Mouse (Mus musculus) kidney, adult 2 months (tissue): Measurements from ENCODE around the gene Top1. TPM values are rescaled to one million over a fixed set of nuclear protein-coding genes. Genes with fewer than 3 reads are reported as not detected.

Source experiments
- DNase-seq: peaks from one replicate; pipeline ENCODE4 v3.0.0; 2021
- H3K27ac ChIP-seq: fragments of 200-500 bp; 2 replicates; pipeline ENCODE4 v1.5.1; 2012; ENCODE audit warnings: low read depth, low read length, control low read depth, inconsistent platforms; ENCODE audit not compliant: insufficient read depth
- H3K27me3 ChIP-seq: fragments of 200-500 bp; replicated peaks from 2 replicates; pipeline ENCODE4 v1.6.1; 2012; ENCODE audit warnings: mild to moderate bottlenecking, moderate library complexity, low read length, inconsistent platforms; ENCODE audit not compliant: control insufficient read depth, insufficient read depth
- H3K36me3 ChIP-seq: fragments of 200-500 bp; 2 replicates; pipeline ENCODE4 v1.6.1; 2012; ENCODE audit warnings: mild to moderate bottlenecking, moderate library complexity, low read length, inconsistent platforms; ENCODE audit not compliant: control insufficient read depth, insufficient read depth
- H3K4me1 ChIP-seq: fragments of 200-500 bp; 2 replicates; pipeline ENCODE4 v1.6.1; 2011; ENCODE audit warnings: low read length; ENCODE audit not compliant: control insufficient read depth, insufficient read depth
- H3K4me3 ChIP-seq: fragments of 200-500 bp; 2 replicates; pipeline ENCODE4 v1.5.1; 2011; ENCODE audit warnings: mild to moderate bottlenecking, low read depth, low read length, control low read depth; ENCODE audit not compliant: insufficient read depth
- CTCF ChIP-seq: fragments of 200-500 bp; conservative IDR thresholded peaks from 2 replicates; pipeline ENCODE4 v1.5.1; 2011; ENCODE audit warnings: low read depth, mild to moderate bottlenecking, control low read depth, low read length, moderate library complexity, mixed read lengths; ENCODE audit not compliant: insufficient read depth, insufficient read length
- POLR2A ChIP-seq: fragments of 200-500 bp; IDR thresholded peaks from one replicate; pipeline ENCODE4 v1.6.1; 2011; ENCODE audit warnings: low read depth, low read length, control low read depth
- WGBS: fragments of 180-500 bp; shearing (Covaris S2); methylation state at CpG from one replicate; pipeline ENCODE4 v1.1.7; 2018; 5-methylcytosine and 5-hydroxymethylcytosine counted together
- polyA plus RNA-seq: library from polyadenylated mRNA; depleted of rRNA; stranded (reverse); fragments of >200 nt; gene quantifications from 2 replicates; pipeline ENCODE4 v1.2.3, GENCODE M21; 2012; rRNA removed

Gene Top1
- polyA plus RNA-seq = 7.0 and 9.2 TPM in 2 replicates

DNA sequence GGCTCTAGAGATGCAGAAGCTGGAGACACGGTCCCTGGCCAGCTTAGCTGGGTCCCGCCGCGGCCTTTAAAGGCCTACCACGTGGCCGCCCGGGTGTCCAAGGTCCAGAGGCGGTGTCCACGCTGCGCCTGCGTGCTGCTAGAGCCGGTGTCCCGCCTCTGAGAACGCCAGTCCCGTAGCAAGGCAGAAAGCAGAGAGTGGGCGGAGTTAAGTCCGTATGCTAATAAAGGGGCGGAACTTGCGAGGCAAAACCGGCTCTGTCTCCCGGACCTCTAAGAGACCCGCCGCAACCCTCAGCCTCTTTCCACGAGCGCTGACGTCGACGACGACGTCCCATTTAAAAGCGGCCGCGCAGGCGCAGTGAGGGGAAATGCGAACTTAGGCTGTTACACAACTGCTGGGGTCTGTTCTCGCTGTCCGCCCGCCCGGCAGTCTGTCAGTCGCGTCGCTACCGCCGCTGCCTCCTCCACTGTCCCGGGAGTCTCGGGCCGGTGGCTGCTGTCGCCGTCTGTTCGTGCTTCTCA lies at the start of gene Top1:
Top1 (plus strand) TSS at position 275 of the 524 bp plus-strand sequence.
- Histone ChIP-seq H3K27me3 (no peaks in the 10 kb centered on the region), H3K4me3 (peak within 1 kb of the TSS; percentile 67), H3K27ac (peak within 1 kb of the TSS; percentile 97), H3K36me3 (no peaks in the 10 kb centered on the region), H3K4me1 (peaks cover 8% of the 10 kb centered on the region; the same call in 1 of the 2 replicates)
- WGBS = under 1% methylated on average over 50 of the region's 50 CpGs
- TF ChIP-seq CTCF (no peak), POLR2A (peak; percentile 97)
- DNase-seq = peak; percentile 100

DNA sequence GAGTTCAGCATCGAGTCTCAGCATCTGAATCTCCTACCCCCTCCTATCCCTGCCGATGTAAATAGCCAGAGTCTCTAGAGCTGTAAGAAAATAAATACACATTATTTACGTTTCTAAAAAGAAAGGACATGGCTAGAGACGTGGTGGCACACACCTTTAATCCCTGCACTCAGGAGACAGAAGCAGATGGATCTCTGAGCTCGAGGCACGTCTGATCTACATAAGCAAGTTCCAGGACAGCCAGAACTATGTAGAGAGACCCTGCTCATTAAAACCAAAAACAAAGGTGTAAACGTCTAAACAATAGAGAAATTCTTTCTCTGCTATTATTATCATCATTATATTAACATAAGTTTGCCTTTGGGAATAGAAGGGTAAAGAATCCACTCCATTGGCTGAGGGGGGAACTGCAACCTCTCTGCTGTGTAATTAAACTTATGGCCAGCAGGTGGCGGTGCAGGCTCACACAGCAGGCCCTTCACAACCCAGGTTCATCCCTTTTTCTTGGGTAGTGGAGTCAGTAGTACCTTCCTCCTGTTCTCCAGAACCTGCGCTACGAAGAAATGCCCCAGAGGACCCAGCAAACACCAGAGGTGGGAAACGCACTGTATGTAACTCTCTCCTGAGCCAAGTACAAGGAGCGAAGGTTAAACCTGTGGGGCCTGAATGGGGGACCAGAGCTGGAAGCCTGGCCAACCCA lies 48.0 kb upstream of the Top1 start:
- peak; percentile 69 for DNase-seq
- 30% methylated on average over 12 of the region's 12 CpGs for WGBS

DNA sequence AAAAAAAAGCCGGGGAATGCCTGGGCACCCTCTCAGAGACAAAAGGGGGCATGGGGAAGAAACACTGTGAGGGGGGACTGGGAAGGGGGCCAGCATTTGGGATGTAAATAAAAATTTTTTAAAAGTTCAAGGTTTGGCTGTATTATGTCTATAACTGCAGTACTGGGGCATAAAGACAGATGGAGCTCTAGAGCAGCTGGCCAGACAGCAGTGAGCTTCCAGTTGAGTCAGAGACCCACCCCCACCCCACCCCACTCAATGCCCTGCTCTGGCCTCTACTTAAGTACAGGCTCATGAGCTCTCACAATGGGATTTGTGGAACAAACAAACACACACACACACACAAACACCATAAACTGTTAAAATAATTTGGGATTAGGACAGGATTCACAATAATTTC lies 43.9 kb upstream of the Top1 start:
- peak; percentile 66 for TF ChIP-seq CTCF
- no peak for TF ChIP-seq POLR2A
- H3K27me3 ChIP-seq = no peaks in the 10 kb centered on the region
- H3K27ac ChIP-seq = no peak overlapping the region
- WGBS = 43% methylated on average over 1 of the region's 1 CpGs
- no peaks in the 10 kb centered on the region for H3K4me1 ChIP-seq
- H3K36me3 ChIP-seq = no peaks in the 10 kb centered on the region
- no peak overlapping the region for H3K4me3 ChIP-seq
- peak; percentile 36 for DNase-seq

More for the DNA sequence above, 48.0 kb upstream of the Top1 start:
- Histone ChIP-seq H3K27me3 (no peaks in the 10 kb centered on the region), H3K4me1 (no peaks in the 10 kb centered on the region), H3K27ac (no peak overlapping the region), H3K36me3 (no peaks in the 10 kb centered on the region), H3K4me3 (no peak overlapping the region)
- peak; percentile 99 for TF ChIP-seq CTCF
- no peak for TF ChIP-seq POLR2A

DNA sequence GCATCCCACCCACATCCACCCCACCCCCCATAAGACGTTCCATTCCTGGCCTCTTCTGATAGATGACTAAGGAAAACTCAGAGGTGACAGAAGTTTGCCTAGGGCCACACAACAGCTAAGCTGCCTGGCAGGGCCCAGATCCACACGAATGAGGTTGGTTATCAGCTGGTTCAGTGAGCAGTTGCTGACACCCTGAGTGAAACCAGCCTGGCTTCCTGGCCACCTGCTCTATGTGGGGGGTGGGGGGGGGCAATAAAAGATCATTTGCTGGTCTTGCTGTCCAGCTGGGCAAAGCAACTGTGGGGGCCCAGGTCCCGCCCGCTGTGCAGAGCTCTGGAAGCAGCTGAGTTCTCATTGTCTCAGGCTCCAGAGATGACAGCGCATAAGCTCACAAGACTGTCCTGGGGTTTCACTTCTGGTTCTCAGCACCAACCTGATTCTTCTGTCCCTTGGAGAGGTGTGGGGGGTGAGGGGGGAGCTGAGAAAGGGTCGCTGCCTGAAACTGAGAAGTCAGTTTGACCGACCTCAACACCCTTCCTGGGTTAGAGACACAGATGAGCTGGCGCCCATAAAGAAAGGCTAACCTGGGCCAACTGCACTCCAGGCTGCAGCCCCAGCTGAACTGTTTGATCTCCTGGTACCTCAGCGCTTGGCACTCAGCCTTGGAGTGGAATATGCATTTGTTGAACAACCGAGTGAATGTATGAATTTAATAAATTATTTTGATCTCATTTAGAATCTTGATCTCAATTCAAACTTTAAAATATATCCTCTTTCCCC lies 42.3 kb upstream of the Top1 start:
- H3K4me3 ChIP-seq = no peak overlapping the region
- H3K36me3 ChIP-seq = no peaks in the 10 kb centered on the region
- DNase-seq = no peak
- no peak overlapping the region for H3K27ac ChIP-seq
- H3K27me3 ChIP-seq = no peaks in the 10 kb centered on the region
- H3K4me1 ChIP-seq = no peaks in the 10 kb centered on the region
- 66% methylated on average over 10 of the region's 10 CpGs for WGBS
- TF ChIP-seq POLR2A = no peak
- TF ChIP-seq CTCF = no peak

DNA sequence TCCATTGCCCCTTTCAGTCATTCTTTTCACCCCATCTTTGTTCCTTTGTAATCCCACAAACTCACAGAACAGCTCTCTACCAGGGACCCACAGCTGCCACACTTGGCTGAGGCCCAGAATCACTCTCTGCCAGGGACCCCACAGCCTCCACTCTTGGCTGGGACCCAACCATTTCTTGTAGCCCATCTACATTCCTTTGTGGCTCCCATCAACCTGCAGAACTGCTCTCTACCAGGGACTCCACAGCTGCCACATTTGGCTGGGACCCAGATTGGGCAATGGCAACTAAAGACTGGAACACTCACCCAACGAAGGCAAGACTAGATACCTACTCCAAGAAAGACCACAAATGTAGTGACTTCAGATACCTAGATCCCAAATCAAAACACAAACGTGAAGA lies 35.7 kb upstream of the Top1 start:
- H3K27ac ChIP-seq = no peak overlapping the region

DNA sequence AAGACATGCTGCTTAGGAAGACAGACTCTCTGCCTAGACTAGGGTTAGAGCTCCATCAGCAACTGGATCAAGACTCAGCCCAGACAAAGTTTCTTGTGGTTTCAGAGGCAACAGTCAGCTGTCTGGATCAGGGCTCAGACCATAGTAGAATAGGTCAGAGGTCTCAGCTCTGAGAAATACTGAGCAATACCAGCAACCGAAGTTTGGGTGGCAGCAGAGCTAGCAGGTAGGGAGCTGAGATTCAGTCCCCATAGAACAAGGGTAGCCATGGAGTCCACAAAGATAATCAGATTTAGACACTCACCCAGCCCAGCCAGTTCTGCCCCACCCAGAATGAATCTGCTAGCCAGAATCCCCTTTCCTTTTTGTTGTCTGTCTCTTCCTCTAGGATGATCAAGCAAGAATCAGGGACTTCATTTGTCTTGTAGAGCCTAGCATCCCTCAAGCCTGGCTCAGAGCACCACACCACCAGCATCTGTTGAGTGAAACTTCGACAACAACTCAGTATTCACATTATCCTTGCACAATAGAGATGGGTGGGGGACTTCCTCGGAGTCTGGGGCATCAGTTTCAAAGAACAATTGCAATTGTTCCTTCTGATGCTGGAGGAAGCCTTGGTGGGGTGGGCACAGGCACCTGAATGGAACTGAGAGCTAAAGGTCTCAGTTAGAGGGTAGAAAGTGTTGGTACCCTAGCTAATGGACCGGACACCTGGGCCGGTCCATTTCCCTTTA lies 32.3 kb upstream of the Top1 start:
- Histone ChIP-seq H3K4me1 (no peaks in the 10 kb centered on the region), H3K36me3 (no peaks in the 10 kb centered on the region), H3K4me3 (no peak overlapping the region), H3K27ac (no peak overlapping the region), H3K27me3 (no peaks in the 10 kb centered on the region)
- DNase-seq = no peak
- TF ChIP-seq POLR2A (no peak), CTCF (no peak)
- WGBS = 75% methylated on average over 5 of the region's 5 CpGs

More for the DNA sequence above, 35.7 kb upstream of the Top1 start:
- TF ChIP-seq POLR2A = no peak
- no peak for TF ChIP-seq CTCF
- H3K4me3 ChIP-seq = no peak overlapping the region
- WGBS = 72% methylated on average over 2 of the region's 2 CpGs
- no peaks in the 10 kb centered on the region for H3K27me3 ChIP-seq
- no peaks in the 10 kb centered on the region for H3K4me1 ChIP-seq
- H3K36me3 ChIP-seq = no peaks in the 10 kb centered on the region
- no peak for DNase-seq

DNA sequence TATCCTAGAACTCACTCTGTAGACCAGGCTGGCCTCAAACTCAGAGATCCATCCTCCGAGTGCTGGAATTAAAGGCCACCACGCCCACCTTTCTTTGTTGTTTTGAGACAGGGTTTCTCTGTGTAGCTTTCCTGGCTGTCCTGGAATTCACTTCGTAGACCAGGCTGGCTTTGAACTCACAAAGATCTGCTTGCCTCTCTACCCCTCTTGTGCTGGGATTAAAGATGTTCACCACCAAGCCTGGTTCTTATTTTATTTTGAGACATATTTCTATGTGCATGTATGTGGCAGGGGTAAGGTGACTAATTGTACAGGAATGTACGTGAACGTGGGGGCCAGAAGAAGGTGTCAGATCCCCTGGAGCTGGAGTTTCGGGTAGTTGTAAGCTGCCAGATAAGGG lies 27.9 kb upstream of the Top1 start:
- 0 out of 2 replicates have a peak, but pooled peaks cover 6% of the 10 kb centered on the region for H3K4me1 ChIP-seq
- H3K27ac ChIP-seq = no peak overlapping the region
- no peaks in the 10 kb centered on the region for H3K36me3 ChIP-seq
- no peak overlapping the region for H3K4me3 ChIP-seq
- TF ChIP-seq POLR2A (no peak), CTCF (no peak)
- 92% methylated on average over 6 of the region's 6 CpGs for WGBS
- no peaks in the 10 kb centered on the region for H3K27me3 ChIP-seq
- DNase-seq = no peak
